Mouse (Mus musculus) liver, embryonic 14.5 days (tissue): Measurements from ENCODE around the gene Adam22. TPM values are rescaled to one million over a fixed set of nuclear protein-coding genes. Genes with fewer than 3 reads are reported as not detected.

Experiments
- ATAC-seq: fragments of 200-750 bp; cut with Nextera tagmentation; 2 replicates; pipeline ENCODE4 v1.8.0; 2017; ENCODE audit warnings: moderate number of reproducible peaks, mild to moderate bottlenecking, moderate library complexity; ENCODE audit not compliant: insufficient read depth
- DNase-seq, 3 experiments: peaks; one replicate each; pipeline ENCODE4 v3.0.0-alpha.2; 2012 to 2013; ENCODE audit warnings: low read depth in 3 of 3, low spot score in 3 of 3
- H3K27ac ChIP-seq: fragments of 300-500 bp; sonication (generic); 2 replicates; pipeline ENCODE4 v1.5.1; 2014; ENCODE audit warnings: moderate library complexity, mild to moderate bottlenecking, control low read depth, inconsistent platforms
- H3K27me3 ChIP-seq: fragments of 300-500 bp; sonication (generic); 2 replicates; pipeline ENCODE4 v1.6.1; 2014; ENCODE audit warnings: mild to moderate bottlenecking, low read length, moderate library complexity; ENCODE audit not compliant: control insufficient read depth, insufficient read depth
- H3K36me3 ChIP-seq: fragments of 300-500 bp; sonication (generic); replicated peaks from 2 replicates; pipeline ENCODE4 v1.6.1; 2014; ENCODE audit warnings: low read depth; ENCODE audit not compliant: control insufficient read depth, insufficient read depth
- H3K4me1 ChIP-seq, 2 experiments: fragments of 200-500 bp in 1 of 2; fragments of 300-500 bp in 1 of 2; sonication (generic) in 1 of 2; replicated peaks; 2 replicates each; pipeline ENCODE4 v1.6.1; 2012 to 2014; ENCODE audit warnings: antibody characterized with exemption in 1 of 2, inconsistent platforms in 1 of 2, low read length in 1 of 2; ENCODE audit not compliant: control insufficient read depth in 2 of 2, insufficient read depth in 2 of 2
- H3K4me2 ChIP-seq: fragments of 300-500 bp; sonication (generic); 2 replicates; pipeline ENCODE4 v1.6.1; 2014; ENCODE audit warnings: low read depth, mild to moderate bottlenecking, control low read depth, moderate library complexity
- H3K4me3 ChIP-seq, 2 experiments: fragments of 200-500 bp in 1 of 2; fragments of 300-500 bp in 1 of 2; sonication (generic) in 1 of 2; 2 replicates each; pipeline ENCODE4 v1.5.1; 2012 to 2014; ENCODE audit warnings: low read depth in 2 of 2, low read length in 2 of 2, mild to moderate bottlenecking in 2 of 2, control low read depth in 1 of 2, inconsistent platforms in 1 of 2, moderate library complexity in 1 of 2; ENCODE audit not compliant: insufficient read depth in 1 of 2
- H3K9ac ChIP-seq: fragments of 300-500 bp; sonication (generic); replicated peaks from 2 replicates; pipeline ENCODE4 v1.6.1; 2014; ENCODE audit warnings: mild to moderate bottlenecking, control low read depth, moderate library complexity
- H3K9me3 ChIP-seq: fragments of 300-500 bp; sonication (generic); 2 replicates; pipeline ENCODE4 v1.6.1; 2016; ENCODE audit warnings: low read length, mixed read lengths; ENCODE audit not compliant: control insufficient read depth
- CTCF ChIP-seq: IDR thresholded peaks from 2 replicates; pipeline ENCODE4 v1.5.1; 2016; ENCODE audit warnings: antibody characterized with exemption, low read depth, control low read depth
- EP300 ChIP-seq: IDR thresholded peaks from 2 replicates; pipeline ENCODE4 v1.6.1; 2016; ENCODE audit warnings: antibody characterized with exemption, low read depth
- WGBS: fragments of 180-500 bp; shearing (Covaris S2); extraction: QIAGEN DNeasy Blood & Tissue Kit; methylation state at CpG from one replicate; pipeline ENCODE4 v1.1.7; 2014; ENCODE audit not compliant: insufficient replicate concordance; 5-methylcytosine and 5-hydroxymethylcytosine counted together
- polyA plus RNA-seq, 2 experiments: library from polyadenylated mRNA; depleted of rRNA in 1 of 2; stranded (reverse) in 1 of 2; unstranded in 1 of 2; fragments of >200 nt; fragmentation: Nextera tagmentation in 1 of 2; extraction: Ambion mirVana in 1 of 2; gene quantifications; 2 replicates each; pipeline versions ENCODE4 v1.2.1 to v1.2.3; 2012 to 2014

The Adam22 gene
- polyA plus RNA-seq, 2 experiments = 0.13 to 0.25 TPM

GRCm38 (mm10) chr5:8293287-8293686 lies 74.7 kb downstream of the Adam22 start:
- no peaks in the 10 kb centered on the region for H3K27me3 ChIP-seq
- ATAC-seq = no peak
- H3K4me1 ChIP-seq = no peaks in the 10 kb centered on the region
- 13% methylated on average over 1 of the region's 1 CpGs for WGBS
- H3K4me2 ChIP-seq = no peak overlapping the region
- no peaks in the 10 kb centered on the region for H3K36me3 ChIP-seq
- H3K9me3 ChIP-seq = no peaks in the 10 kb centered on the region
- no peak for TF ChIP-seq CTCF
- TF ChIP-seq EP300 = no peak
- H3K4me3 ChIP-seq = no peak overlapping the region
- no peak overlapping the region for H3K27ac ChIP-seq
- DNase-seq = no peak
- H3K9ac ChIP-seq = no peak overlapping the region

- TF ChIP-seq CTCF = no peak
- H3K4me3 ChIP-seq = no peak overlapping the region
- DNase-seq (no peak), ATAC-seq (no peak)
- H3K4me1 ChIP-seq = no peaks in the 10 kb centered on the region
- no peak overlapping the region for H3K27ac ChIP-seq
- H3K9me3 ChIP-seq = no peaks in the 10 kb centered on the region
- H3K9ac ChIP-seq = no peak overlapping the region
- no peak overlapping the region for H3K4me2 ChIP-seq
- no peaks in the 10 kb centered on the region for H3K27me3 ChIP-seq
- no peaks in the 10 kb centered on the region for H3K36me3 ChIP-seq
- WGBS = 45% methylated on average over 1 of the region's 1 CpGs
Observed at GRCm38 (mm10) chr5:8291496-8291895, 76.5 kb downstream of the Adam22 start.

GRCm38 (mm10) chr5:8289678-8290614 lies 78.0 kb downstream of the Adam22 start:
- H3K27ac ChIP-seq = no peak overlapping the region
- H3K4me1 ChIP-seq = no peaks in the 10 kb centered on the region
- TF ChIP-seq CTCF (no peak), EP300 (no peak)
- H3K36me3 ChIP-seq = no peaks in the 10 kb centered on the region
- H3K9ac ChIP-seq = no peak overlapping the region
- H3K27me3 ChIP-seq = no peaks in the 10 kb centered on the region
- H3K4me2 ChIP-seq = no peak overlapping the region
- no peak for ATAC-seq
- no peak overlapping the region for H3K4me3 ChIP-seq
- whole genome bisulfite sequencing = 45% methylated on average over 6 of the region's 6 CpGs
- no peaks in the 10 kb centered on the region for H3K9me3 ChIP-seq
- no peak for DNase-seq

GRCm38 (mm10) chr5:8284123-8284522 lies 83.8 kb downstream of the Adam22 start:
- TF ChIP-seq CTCF (no peak), EP300 (no peak)
- Histone ChIP-seq H3K9ac (no peak overlapping the region), H3K4me3 (no peak overlapping the region), H3K27me3 (no peaks in the 10 kb centered on the region), H3K4me1 (no peaks in the 10 kb centered on the region), H3K9me3 (no peaks in the 10 kb centered on the region), H3K36me3 (no peaks in the 10 kb centered on the region), H3K4me2 (no peak overlapping the region), H3K27ac (no peak overlapping the region)
- 61% methylated on average over 5 of the region's 5 CpGs for WGBS
- DNase-seq = no peak
- no peak for ATAC-seq

GRCm38 (mm10) chr5:8276141-8276540 lies 91.8 kb downstream of the Adam22 start:
- DNase-seq = no peak
- Histone ChIP-seq H3K4me3 (no peak overlapping the region), H3K36me3 (no peaks in the 10 kb centered on the region), H3K4me1 (no peaks in the 10 kb centered on the region), H3K9ac (no peak overlapping the region), H3K4me2 (no peak overlapping the region), H3K9me3 (no peaks in the 10 kb centered on the region), H3K27me3 (no peaks in the 10 kb centered on the region), H3K27ac (no peak overlapping the region)
- TF ChIP-seq EP300 = no peak
- 20% methylated on average over 1 of the region's 1 CpGs for WGBS
- no peak for ATAC-seq
